In the genomic region with DNA sequence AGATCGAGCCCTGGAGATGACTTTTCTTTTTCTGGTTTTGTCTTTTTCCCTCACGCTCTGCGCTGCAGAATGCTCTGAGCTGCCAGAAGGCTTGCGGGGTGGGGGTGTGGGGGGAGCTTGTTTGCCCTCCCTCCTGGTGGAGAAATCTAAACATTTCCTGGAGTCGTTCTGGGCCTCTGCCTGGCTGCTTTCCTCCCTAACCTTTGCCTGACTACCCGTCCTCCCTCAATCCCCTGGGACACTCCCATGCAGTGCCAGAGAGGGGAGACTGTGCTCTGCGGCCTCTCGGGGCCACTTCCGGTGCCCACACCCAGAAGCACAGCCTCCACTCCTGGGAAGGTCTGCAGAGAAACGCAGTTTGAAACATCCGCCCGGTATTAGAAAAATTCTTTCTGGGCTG, we compare ENCODE assay signal across 8 mouse cellular contexts. TPM values are rescaled to one million over a fixed set of nuclear protein-coding genes. Genes with fewer than 3 reads are reported as not detected.
A peak's percentile ranks its signal among the peaks of the same experiment; 100 is the strongest.
DNase-seq lines count a peak whose midpoint lies in the region; ATAC-seq and TF ChIP-seq lines count a peak whose summit lies in the region.
"Had no signal": no experiment of that assay in that cellular context is flagged by ENCODE, and none has a peak within 500 bp of the region (broad histone marks: within the 10 kb centered on the region; RNA-seq: fewer than 3 reads in every experiment).

Gene Hcar1, minus strand, starts transcription at position 93 of the 400 bp plus-strand sequence.

- DNase-seq in ES-E14 (ENCODE audit: low read depth, low spot score) = no peak
- DNase-seq in adipocyte (ENCODE audit: low spot score) = peak; percentile 88
- DNase-seq in spleen, postnatal 10 days (ENCODE audit: low spot score in 2 of 2) = no peak
- no peak for DNase-seq in frontal cortex, adult 2 months (ENCODE audit: extremely low spot score in 1 of 2, low spot score in 1 of 2)

- 76% methylated on average over 12 of the region's 12 CpGs for WGBS in hindbrain, embryonic 13.5 days
- 57% methylated on average over 12 of the region's 12 CpGs for WGBS in liver, embryonic 12.5 days (ENCODE audit: insufficient replicate concordance)
- 79% methylated on average over 12 of the region's 12 CpGs for WGBS in midbrain, embryonic 13.5 days

- peaks cover 0 to 9% of the 10 kb centered on the region in 2 experiments; a peak in 1 of 4 replicates for H3K4me1 ChIP-seq in ES-E14 (ENCODE audit: control insufficient read depth in 2 of 2, insufficient read depth in 2 of 2, low read length in 2 of 2, poor library complexity in 1 of 2)
- peaks cover 8% of the 10 kb centered on the region; the same call in 1 of the 2 replicates for H3K4me1 ChIP-seq in hindbrain, embryonic 13.5 days (replicated peaks)
- peaks cover 7% of the 10 kb centered on the region; the same call in 1 of the 2 replicates for H3K4me1 ChIP-seq in liver, embryonic 12.5 days
- H3K4me1 ChIP-seq in midbrain, embryonic 13.5 days (replicated peaks) = no peaks in the 10 kb centered on the region

- no peaks in the 10 kb centered on the region for H3K27me3 ChIP-seq in hindbrain, embryonic 13.5 days
- peaks cover 7% of the 10 kb centered on the region; the same call in 1 of the 2 replicates for H3K27me3 ChIP-seq in liver, embryonic 12.5 days (replicated peaks)
- no peaks in the 10 kb centered on the region for H3K27me3 ChIP-seq in midbrain, embryonic 13.5 days

- no peaks in the 10 kb centered on the region for H3K36me3 ChIP-seq in ES-E14 (ENCODE audit: control insufficient read depth, insufficient read depth, low read length, poor library complexity, severe bottlenecking)
- no peaks in the 10 kb centered on the region for H3K36me3 ChIP-seq in hindbrain, embryonic 13.5 days
- H3K36me3 ChIP-seq in liver, embryonic 12.5 days = no peaks in the 10 kb centered on the region
- H3K36me3 ChIP-seq in midbrain, embryonic 13.5 days = no peaks in the 10 kb centered on the region

- no peak within 1 kb of the TSS for H3K4me2 ChIP-seq in hindbrain, embryonic 13.5 days
- H3K4me2 ChIP-seq in liver, embryonic 12.5 days = no peak within 1 kb of the TSS; the same call in 1 of the 2 replicates
- H3K4me2 ChIP-seq in midbrain, embryonic 13.5 days (replicated peaks) = no peak within 1 kb of the TSS

- ATAC-seq in hindbrain, embryonic 13.5 days (ENCODE audit: low FRiP score) = no peak
- peak; percentile 10; the same call in 1 of the 2 replicates for ATAC-seq in liver, embryonic 12.5 days
- no peak for ATAC-seq in midbrain, embryonic 13.5 days

- no peak within 1 kb of the TSS for H3K27ac ChIP-seq in ES-E14 (ENCODE audit: insufficient read depth, low read depth, low read length, poor library complexity, severe bottlenecking)
- 0 out of 2 replicates have a peak within 1 kb of the TSS, but pooled peaks have one; percentile 40 for H3K27ac ChIP-seq in hindbrain, embryonic 13.5 days
- no peak within 1 kb of the TSS for H3K27ac ChIP-seq in liver, embryonic 12.5 days
- H3K27ac ChIP-seq in midbrain, embryonic 13.5 days = no peak within 1 kb of the TSS
- H3K27ac ChIP-seq: macrophage had no signal

- H3K4me3 ChIP-seq in ES-E14 (ENCODE audit: insufficient read depth in 1 of 2, low read depth in 1 of 2, low read length in 2 of 2, poor library complexity in 1 of 2, severe bottlenecking in 1 of 2) = peak within 1 kb of the TSS; percentile 10 to 47; a peak in 2 of 4 replicates
- H3K4me3 ChIP-seq in hindbrain, embryonic 13.5 days = no peak within 1 kb of the TSS
- H3K4me3 ChIP-seq in liver, embryonic 12.5 days = no peak within 1 kb of the TSS
- H3K4me3 ChIP-seq in midbrain, embryonic 13.5 days (replicated peaks) = no peak within 1 kb of the TSS

- H3K9me3 ChIP-seq in ES-E14 (ENCODE audit: control insufficient read depth, insufficient read depth, low read depth, low read length) = no peaks in the 10 kb centered on the region
- H3K9me3 ChIP-seq in hindbrain, embryonic 13.5 days = no peaks in the 10 kb centered on the region
- H3K9me3 ChIP-seq in liver, embryonic 12.5 days (replicated peaks) = no peaks in the 10 kb centered on the region
- H3K9me3 ChIP-seq in midbrain, embryonic 13.5 days = no peaks in the 10 kb centered on the region

- H3K9ac ChIP-seq in ES-E14 (ENCODE audit: insufficient read depth, low read depth, low read length, poor library complexity, severe bottlenecking) = peak within 1 kb of the TSS; percentile 51; the same call in 1 of the 2 replicates
- H3K9ac ChIP-seq in hindbrain, embryonic 13.5 days = no peak within 1 kb of the TSS
- H3K9ac ChIP-seq in liver, embryonic 12.5 days = no peak within 1 kb of the TSS
- H3K9ac ChIP-seq in midbrain, embryonic 13.5 days (replicated peaks) = no peak within 1 kb of the TSS

- in situ Hi-C loops in ES-E14 (cut with MboI; ENCODE audit: low sequenced_read_pairs in 2 of 2, unreplicated experiment in 2 of 2) = no loop called here

TF ChIP-seq in ES-E14, 5 proteins besides CTCF, POLR2A, EP300 and RAD21:
- TF ChIP-seq CHD2 (IDR thresholded peaks at IDR 0.05; ENCODE audit: low read depth, low read length) = no peak
- TF ChIP-seq ZNF384 (IDR thresholded peaks at IDR 0.05; ENCODE audit: low read depth, low read length) = no peak
- TF ChIP-seq ZC3H11A (IDR thresholded peaks at IDR 0.05; ENCODE audit: borderline replicate concordance, low read depth, low read length) = no peak
- TF ChIP-seq MAFK (IDR thresholded peaks at IDR 0.05; ENCODE audit: insufficient read depth, low read depth, low read length) = no peak
- TF ChIP-seq HCFC1 (IDR thresholded peaks at IDR 0.05; ENCODE audit: borderline replicate concordance, insufficient read depth, low read length) = no peak

RNA-seq across cellular contexts. Expression of gene Hcar1, which starts in this region (rescaled TPM):
- not detected in 2 replicates for total RNA-seq in ES-E14 (2012; rRNA removed)
- polyA plus RNA-seq in hindbrain, embryonic 13.5 days (2015; fragmentation: Nextera tagmentation; extraction: Ambion mirVana) = 0.34 and 0.39 TPM in 2 replicates
- 0.20 and 0.27 TPM in 2 replicates for polyA plus RNA-seq in liver, embryonic 12.5 days (2016; fragmentation: Nextera tagmentation; extraction: Ambion mirVana)
- 1.0 and 1.1 TPM in 2 replicates for polyA plus RNA-seq in frontal cortex, adult 2 months (2012; rRNA removed)
- 0.08 and 0.30 TPM in 2 replicates for polyA plus RNA-seq in midbrain, embryonic 13.5 days (2015; fragmentation: Nextera tagmentation; extraction: Ambion mirVana)
- polyA plus RNA-seq: macrophage had no signal

Comparison
In these comparisons a context has a peak if more than half of its experiments do, and no peak if none do; other contexts are left out.
1. Peak in ATAC-seq in liver, embryonic 12.5 days; RNA of the gene not detected or under 1 TPM.
2. H3K4me3 ChIP-seq: peak in ES-E14 (2 of 2); none in hindbrain, embryonic 13.5 days (single experiment), liver, embryonic 12.5 days (single experiment) and midbrain, embryonic 13.5 days (single experiment).